Mouse (Mus musculus) ovary, postnatal 36 days (tissue): ENCODE data around the gene Ilf3.
A peak's percentile ranks its signal among the peaks of the same experiment; 100 is the strongest.
"Not testable (repeated sequence)": the region's sequence is repeated elsewhere in the genome, so short reads cannot be mapped to it uniquely, and the experiment has no call there.

Source experiments
- DNase-seq: peaks from one replicate; pipeline ENCODE4 v3.0.0; 2022; ENCODE audit warnings: low spot score, mixed read lengths

The Ilf3 gene

DNA sequence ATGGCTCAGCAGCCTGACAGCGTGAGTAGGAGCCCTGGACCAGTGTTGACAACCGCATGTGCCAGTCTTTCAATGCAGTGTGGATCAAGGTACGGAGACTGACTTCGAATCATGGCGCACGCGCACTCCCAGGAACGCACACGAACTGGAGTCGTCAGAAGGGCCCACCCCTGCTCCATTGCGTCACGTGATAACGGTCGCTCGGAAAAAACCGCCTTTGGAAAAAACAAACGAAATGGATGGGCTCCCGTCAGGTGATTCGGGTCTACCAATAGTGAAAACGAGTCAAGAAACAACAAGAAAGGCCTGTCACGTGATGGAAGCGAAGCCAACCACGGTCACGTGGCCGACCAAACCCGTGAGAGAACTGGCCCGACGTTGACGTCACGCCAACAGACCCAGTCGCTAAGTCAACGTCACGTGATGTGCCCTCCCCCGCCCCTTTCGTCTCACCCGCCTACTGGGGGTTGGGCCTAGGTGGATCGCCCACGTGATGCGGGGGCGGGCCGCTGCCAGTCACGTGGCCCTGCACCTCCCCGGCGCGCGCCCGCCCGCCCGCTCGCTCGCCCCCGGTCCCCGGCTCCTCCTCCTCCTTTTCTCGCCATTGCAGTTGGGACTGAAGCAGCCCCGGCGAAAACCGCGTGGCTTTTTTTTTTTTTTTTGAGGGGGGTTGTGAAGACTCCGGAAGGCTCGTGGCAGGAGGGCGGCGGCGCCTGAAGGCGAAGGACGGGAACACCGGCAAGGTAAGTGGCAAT lies at the start of gene Ilf3:
Ilf3 (plus strand) TSS at position 515 of the 755 bp plus-strand sequence.
- DNase-seq, result peak; percentile 99

DNA sequence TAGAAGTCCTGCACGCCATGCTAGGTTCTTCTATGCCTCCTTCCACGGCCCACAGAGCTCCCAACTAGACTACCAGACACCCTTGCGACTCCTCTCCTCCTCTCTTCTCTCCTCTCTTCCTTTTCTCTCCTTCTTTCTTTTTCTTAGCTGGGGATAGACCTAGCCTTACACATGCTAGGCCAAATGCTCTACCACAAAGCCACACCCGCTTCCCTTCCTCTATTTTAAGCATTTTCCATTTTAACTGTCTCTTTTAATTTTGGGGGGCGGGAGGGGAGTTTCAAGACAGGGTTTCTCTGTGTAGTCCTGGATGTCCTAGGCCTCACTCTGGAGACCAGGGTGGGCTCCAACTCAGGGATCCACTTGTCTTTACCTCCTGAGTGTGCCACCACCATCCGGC lies 48.9 kb upstream of the Ilf3 start:
- DNase-seq, result no peak

DNA sequence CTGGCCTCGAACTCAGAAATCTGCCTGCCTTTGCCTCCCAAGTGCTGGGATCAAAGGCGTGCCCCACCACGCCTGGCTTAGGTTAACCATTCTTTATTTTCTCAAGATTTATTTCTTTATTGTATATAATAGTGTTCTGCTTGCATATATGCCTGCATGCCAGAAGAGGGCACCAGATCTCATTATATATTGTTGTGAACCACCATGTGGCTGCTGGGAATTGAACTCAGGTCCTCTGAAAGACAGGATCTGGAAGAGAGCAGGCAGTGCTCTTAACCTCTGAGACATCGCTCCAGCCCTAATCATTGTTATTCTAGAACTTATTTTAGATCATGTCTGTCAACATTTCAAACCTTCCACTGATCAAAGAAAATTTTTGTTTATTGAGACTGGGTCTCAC lies 48.2 kb upstream of the Ilf3 start:
- DNase-seq, result no peak

DNA sequence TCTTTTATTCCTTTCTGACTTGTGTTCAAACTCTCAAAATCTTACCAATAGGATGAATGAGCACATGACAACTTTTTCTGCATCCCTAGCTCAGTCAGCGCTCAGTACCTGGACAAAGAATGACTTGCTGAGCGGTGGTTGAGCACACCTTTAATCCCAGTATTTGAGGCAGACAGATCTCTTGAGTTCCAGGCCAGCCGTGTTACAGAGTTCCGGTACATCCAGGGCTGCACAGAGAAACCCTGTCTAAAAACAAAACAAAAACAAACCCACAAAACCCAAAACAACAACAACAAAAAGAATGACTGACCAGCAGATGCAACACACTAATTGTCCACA lies 47.4 kb upstream of the Ilf3 start:
- DNase-seq, result no peak

DNA sequence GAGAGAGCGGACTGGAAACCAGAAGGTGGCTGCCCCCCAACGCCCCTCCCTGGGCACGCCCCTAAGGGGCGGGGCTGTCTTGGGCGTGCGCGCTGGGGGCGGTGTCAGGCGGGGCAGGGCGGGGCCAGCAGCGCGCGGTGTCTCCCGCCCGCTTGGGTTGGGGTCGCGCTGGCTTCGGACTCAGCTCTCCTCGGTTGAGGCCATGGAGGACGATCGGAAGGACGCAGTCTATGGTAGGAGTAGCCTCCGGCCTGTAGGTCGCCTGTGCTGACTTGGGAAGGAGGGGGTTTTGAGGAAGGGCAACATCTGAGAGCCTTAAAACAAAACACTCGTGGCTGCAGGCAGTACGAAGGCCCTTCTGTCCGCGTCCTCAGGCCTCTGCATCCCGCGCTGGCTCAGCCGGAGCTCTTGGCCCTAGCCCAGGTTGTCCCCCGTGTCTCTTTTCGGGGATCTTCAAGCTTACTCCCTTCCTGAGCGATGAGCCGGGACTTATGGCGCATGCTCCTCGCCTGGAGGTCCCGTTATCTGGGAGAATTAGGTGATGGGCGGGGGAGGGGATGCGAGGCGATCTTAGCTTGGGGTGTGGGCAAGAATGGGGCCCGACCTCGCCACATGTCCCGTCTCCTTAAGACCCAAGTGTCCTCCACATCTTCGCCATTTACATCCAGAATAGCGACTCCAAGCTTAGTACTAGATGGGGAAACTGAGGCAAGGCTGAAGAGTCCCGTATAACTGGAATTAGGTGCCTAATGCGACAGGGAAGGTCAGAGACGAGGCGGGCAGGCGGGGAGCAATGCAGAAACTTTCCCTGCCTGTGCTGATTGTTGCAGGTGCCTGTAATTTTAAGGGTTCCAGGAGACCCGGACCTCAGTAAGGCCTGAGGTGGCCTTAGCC lies 46.8 kb upstream of the Ilf3 start, which contains the start of gene Slc44a2:
Slc44a2 (plus strand) TSS at position 80 of the 894 bp plus-strand sequence.
- DNase-seq, result peak; percentile 89

DNA sequence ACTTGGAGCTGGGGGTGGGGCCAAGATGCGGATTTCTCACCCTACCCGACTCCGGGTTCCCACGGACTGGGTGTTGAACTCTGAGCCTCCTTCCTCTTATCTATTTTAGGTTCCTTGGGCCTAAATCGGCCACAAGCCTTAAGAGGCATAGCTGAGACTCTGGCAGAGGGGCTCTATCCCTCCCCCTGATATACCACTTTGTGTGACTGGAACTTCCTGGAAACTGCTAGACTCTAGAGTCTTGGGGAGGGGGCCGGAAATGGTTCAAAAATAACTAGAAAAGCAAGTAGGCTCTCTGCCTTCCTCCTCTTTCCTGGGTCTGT lies 46.2 kb upstream of the Ilf3 start:
- DNase-seq, result peak; percentile 20

DNA sequence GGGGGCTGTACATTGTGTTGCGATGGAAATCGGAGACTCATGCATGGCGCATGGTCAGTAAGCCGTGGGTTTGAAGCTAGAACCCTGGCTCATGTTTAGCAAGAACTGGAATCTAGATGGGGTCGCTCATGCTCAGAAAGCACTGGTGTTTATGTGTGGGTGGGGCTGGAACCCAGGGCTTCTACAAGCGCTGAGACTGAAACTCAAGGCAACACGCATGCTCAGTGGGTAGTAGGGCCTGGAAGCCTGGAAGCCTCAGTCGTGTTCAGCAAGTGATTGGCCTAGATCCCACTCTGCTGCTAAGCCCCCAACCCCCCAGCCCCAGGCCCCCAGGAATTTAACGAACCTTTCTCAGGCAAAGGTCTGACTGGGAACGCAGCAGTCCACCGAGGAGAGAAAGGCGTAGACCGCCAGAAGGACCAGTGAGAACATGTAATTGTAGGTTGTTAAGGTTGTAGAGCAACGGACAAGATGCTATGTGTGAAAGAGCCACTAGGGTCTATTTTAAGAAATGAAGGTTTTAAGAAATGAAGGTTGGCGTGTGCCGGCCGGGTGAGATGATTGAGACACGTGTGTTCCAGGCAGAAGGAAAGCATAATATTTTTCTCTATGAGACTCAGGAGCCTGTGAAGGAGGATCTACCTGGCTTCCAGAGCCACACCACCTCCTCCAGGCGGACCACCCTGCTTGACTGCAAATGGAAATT lies 45.3 kb upstream of the Ilf3 start:
- no peak for DNase-seq

DNA sequence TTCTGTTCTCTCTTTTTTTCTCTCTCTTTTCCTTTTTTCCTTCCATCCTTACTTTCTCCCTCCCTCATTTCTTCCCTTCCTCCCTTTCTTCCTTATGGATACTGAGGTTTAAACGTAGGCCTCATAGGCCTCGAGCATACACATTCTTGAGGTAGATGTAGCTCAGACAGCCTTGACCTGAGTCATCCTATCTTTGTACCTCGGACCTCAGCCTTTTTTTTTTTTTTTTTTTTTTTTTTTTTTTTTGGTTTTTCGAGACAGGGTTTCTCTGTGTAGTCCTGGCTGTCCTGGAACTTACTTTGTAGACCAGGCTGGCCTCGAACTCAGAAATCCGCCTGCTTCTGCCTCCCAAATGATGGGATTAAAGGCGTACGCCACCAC lies 44.8 kb upstream of the Ilf3 start:
- not testable (repeated sequence) for DNase-seq

DNA sequence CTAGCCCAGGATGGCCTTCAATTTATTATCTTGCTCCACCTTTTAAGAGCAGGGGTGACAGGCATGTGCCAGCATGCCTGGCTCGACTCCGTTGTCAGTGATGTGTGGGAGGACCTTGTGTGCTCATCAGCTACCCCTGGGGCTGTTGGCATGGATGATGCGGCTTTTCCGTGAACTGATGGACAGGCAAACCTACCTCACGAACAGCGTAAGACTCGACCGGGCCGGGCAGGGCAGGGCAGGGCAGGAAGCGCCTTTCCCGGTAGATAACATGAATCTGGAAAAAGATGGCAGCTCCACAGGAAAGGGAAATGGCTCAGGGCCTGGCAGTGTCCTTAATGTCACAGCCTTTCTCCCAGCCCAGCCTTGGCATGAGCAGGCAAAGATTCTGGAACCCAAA lies 43.4 kb upstream of the Ilf3 start:
- DNase-seq, result no peak

DNA sequence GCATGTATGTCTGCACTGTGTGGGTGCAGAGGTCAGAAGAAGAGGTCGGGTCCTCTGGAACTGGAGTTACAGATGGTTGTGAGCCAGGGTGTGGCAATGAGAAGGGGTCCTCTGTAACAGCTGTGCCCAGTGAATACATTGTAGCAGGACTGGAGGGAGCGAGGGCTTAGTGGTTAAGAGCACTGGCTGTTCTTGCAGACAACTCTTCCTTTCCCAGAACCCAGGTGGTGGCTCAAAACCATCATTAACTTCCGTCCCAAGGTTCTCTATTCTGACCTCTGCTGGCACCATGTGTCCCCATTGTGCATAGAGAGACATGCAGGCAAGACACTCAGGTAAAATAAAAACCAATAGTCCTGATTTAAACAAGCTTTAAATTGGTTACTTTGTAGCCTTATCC lies 40.1 kb upstream of the Ilf3 start:
- DNase-seq, result no peak

DNA sequence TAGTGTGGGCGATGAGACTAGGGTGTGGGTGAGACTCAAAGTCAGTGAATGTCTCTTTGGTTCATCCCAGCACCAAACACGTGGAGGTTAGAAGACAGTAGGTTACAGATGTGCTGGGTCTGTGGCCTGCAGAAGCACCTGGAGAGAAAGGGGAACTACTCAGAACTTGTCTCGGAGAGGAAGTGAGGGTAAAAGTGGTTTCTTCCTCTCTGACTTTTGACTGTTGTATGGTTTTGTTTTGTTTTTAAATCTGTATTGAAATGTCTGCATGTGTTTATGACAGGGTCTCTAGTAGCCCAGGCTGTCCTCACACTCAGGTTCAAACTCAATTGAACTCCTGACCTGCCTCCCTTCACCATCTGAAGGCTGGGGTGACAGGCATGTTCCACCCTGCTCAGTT lies 39.6 kb upstream of the Ilf3 start:
- no peak for DNase-seq

DNA sequence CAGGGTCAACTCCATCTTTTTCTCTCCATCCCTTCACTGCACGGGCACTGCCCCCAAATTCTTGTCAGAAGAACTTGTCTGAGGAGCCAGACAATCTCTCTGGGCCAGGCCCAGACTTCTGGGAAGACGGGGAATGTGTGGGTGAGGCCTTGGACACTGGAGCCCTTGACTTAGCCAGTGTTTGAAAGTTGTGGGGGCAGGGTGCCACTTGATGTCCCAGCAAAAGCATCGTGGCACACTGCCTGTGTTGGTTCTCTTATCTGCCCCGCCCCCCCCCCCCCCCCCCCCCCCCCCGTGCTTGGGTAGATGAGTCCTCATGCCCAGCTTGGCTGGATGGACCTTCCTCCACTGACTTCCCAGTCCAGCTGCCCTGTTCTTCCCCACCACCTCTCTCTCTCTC lies 38.6 kb upstream of the Ilf3 start:
- DNase-seq, result peak; percentile 64

DNA sequence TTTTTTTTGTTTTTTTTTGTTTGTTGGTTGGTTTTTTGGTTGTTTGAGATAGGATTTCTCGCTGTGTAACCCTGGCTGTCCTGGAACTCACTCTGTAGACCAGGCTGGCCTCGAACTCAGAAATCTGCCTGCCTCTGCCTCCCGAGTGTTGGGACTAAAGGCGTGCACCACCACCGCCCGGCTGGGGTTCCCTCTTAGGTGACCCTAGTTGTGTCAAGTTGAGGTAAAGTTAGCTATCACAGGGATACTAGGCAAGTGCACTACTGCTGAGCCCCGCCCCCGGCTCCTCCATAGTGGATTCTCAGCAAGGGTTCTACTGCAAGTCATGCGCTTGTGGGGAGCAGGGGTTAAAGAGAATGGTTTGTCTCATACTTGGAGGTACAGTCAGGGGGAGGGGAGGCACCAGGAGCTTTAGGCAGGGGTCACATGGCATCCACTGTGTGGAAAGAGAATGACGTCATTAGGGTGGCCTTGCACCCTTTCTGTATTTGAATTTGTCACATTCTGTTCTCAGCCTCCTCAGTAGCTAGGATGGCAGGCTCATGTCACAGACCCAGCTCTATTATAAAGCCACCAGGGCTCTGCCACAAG lies 37.9 kb upstream of the Ilf3 start:
- DNase-seq, result peak; percentile 5

DNA sequence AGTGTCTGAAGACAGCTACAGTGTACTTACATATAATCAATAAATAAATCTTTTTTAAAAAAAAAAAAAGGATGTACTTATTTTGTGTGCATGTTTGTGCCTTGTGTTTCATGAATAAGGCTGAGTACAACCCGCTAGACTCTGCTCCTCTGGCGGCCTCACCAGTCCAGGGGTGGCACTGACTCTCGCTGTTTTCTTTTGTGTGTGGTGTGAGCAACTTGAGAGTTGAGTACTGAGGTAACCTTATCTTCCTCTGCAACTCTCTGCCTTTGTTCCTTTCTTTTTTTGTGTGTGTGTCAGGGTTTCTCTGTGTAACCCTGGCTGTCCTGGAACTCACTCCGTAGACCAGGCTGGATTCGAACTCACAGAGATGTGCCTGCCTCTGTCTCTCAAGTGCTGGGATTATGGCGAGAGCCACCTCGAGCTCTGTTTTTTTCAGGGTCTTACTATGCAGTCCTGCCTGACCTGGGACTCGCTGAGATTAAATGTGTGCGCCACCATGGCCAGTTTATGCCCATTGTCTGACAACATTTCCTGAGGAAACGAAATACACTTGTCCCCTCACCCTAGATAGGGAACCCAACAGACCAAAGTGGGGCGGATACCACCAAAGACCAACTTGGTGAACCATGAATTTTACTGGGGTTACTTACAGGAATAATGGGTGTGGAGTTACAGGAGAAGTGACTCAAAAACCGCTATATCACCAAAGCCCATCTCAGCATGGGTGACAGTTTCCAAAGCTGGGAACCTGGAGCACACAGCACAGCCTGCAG lies 36.1 kb upstream of the Ilf3 start:
- no peak for DNase-seq

DNA sequence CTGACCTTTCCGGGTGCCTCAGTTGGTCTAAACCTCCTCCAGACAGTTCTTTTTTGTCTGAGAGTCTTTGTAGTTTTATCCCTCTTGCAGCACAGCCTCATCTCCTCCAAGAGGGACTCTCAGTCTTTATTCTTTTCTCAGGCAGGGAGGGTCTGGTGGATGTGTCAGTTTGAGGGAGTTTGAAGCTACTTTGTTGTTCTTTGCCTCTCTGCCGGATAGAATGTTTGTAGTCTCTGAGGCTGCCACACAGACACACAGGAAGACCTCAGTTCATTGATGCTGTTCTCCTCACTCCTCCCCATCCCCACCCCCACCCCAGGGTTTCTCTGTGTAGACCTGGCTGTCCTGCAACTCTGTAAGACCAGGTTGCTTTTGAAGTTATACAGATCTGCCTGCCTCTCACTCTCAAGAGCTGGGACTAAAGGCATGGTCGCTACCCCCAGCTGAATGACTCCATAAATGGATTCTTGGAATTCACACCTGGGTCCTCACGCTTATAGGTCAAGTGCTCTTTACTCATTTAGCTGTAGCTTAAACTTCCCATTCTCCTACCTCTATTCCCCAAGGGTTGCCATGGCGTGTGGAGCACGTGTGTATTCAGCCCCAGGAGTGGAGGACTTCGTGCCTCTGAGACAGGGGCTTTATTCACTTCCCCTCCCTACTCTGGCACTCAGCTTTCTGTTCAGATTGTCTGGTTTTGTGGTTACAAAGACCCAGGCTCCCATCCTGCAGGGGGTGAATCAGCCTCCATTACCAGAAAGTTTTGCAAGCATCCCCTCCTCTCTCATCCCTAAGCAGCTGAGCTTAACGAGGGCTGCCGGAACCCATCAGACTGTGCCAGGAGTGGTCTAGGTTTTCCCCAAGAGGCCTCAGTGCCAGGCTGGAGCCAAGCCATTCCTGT lies 35.3 kb upstream of the Ilf3 start:
- DNase-seq, result no peak

DNA sequence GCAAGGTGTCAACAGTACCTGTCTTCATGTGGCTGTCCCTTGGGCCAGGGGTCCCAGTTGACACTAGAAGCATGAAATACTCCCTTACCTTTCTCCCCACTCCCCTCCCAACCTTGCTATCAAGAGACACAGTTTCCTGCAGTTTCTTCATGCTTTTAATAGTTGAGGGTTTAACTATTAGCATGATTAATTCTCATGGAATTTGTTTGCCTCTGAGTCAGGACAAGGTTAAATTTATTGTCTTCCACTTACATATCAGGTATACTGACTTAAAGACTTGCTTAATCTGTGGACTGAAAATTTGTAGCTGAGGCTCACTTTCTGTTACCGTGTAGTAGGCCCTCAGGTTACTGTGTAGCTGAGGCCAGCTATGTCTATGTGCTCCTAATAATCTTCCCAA lies 34.1 kb upstream of the Ilf3 start:
- no peak for DNase-seq

DNA sequence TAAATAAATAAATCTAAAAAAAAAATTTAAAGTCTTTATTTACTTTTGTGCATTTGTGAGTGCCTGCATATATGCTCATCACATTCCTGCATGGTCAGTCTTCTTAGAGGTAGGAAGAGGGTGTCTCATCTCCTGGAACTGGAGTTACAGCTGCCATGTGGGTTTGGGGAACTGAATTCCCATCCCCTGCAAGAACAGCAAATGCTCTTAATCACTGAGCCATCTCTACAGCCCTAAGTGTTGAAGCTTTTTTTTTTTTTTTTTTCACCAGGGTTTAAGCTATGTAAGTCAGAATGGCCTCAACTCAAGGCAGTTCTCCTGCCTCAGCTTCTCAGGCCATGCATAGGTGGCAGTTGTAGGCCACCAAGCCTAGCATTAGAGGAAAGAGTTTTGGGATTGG lies 32.9 kb upstream of the Ilf3 start:
- DNase-seq, result no peak

DNA sequence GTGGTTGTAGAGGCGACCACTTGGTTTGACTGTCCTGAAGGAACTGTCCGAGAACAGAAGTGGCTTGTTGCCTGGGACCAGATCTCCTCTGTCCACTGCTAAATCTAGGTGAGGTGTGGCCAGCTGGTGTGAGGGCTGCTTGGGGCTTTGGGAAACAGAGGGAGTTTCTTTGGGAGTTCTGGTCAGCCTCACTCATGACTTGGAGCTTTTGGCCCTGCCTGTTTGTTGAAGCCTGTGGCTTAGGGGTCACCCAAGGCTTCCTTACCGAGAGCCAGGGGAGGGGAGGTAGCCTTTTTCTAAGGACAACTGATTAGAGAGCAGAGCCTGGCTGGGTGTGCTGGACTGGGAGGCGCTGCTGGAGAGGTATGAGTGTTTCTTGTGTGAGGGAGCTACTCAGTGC lies 32.3 kb upstream of the Ilf3 start:
- no peak for DNase-seq

DNA sequence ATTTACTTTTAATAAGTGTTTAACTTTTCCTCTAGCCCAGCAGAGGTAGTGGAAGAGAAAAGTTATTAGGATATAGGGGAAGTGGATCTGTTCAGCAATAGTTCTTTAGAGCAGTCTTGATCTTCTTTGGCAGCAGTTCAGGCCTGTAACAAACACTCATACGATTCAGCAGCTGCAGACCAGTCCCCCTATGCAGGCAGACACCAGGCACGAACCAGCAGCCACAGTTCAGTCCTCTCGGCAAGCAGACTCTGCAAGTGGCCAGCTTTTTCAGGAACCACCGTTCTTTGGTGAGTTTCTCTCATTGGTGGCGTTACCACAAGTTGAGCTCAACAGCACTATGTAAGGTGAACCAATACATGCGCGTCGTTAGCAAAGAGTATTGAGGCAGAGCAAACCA lies 31.2 kb upstream of the Ilf3 start:
- no peak for DNase-seq

DNA sequence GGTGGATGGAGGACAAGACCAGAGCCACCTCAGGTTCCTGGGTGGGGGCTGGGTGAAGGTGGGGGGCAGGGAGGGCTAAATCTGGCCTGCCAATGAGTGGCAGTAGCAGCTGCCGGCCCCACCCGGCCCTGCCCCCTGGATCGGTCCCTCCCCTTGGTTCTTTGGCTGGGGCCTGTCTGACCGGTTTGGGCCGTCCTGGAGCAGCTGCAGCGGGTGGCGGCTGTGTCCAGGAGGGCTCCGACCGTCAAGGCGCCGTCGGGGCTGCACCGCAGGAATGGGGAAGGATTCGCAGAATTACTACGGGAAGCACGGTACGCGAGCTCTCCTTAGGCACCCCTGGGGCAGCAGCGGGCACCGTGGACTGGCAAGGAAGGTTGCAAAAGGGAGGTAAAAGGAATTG lies 30.0 kb upstream of the Ilf3 start:
- DNase-seq, result peak; percentile 37

DNA sequence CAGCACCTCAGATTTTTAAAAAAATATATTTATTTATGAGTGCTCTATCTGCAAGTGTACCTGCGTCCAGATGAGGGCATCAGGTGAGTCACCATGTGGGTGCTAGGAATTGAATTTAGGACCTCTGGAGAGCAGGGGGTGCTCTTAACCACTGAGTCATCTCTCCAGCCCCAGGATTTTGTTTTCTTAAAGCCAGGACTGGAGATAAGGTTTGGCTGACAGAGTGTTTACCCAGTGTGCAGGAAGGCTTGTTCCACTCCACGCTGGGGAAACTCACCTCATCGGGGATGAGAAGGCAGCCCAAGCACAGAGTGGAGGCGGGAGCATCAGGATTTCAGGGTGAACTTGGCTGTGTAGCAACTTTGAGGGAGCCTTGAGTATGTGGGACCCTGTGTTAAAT lies 27.3 kb upstream of the Ilf3 start:
- no peak for DNase-seq
